Mouse (Mus musculus): ENCODE data around the gene Ncoa1.

DNA sequence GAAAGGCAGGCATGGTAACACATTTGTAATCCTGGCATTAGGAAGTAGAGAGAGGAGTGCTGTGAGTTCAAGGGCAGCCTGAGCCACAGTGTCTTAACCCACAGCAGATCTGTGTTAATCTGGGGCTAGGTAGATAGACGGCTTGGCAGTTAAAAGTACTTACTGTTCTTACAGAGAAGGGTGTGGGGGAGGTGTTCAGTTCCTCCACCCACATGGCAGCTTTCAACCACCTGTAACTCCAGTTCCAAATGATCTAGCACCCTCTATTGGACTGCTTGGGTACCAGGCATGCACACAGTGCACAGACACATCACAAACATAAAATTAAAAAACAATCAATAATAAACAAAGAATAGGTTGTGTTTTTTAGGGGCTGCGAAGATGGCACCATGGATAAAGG, 84.4 kb downstream of the Ncoa1 start:
- TF ChIP-seq CTCF (IDR thresholded peaks at IDR 0.05; ENCODE audit: low read depth) = no peak
- no peak for TF ChIP-seq EP300 (IDR thresholded peaks at IDR 0.05; ENCODE audit: low read depth)
